Mouse (Mus musculus): ENCODE data around the gene Camk1.

DNA sequence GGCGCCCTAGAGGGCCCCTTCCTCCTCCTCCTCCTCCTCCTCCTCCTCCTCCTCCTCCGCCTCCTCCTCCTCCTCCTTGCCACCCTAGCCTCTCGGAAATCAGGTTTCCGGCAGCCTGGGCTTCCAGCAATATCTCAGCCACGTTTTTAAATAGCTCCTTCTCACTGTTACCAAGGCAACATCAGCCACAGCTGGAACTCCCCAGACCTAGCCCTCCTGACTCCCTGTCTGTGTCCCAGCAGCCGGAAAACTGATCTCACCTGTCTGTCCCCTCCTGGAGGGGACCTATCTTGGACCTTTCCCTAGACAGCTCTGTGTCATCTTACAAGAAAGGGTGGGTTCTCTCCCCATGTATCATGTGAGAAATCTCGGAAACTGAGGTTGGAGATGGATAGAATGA, 1.5 kb downstream of the Camk1 start:
- no peak for TF ChIP-seq CTCF (IDR thresholded peaks at IDR 0.05)
- TF ChIP-seq EP300 (IDR thresholded peaks at IDR 0.05) = no peak
